Mouse (Mus musculus): Measurements from ENCODE around the gene Chad. TPM values are rescaled to one million over a fixed set of nuclear protein-coding genes. Genes with fewer than 3 reads are reported as not detected.

The Chad gene
- polyA plus RNA-seq, 1 experiment from 2014 or later = 17.3 TPM

DNA sequence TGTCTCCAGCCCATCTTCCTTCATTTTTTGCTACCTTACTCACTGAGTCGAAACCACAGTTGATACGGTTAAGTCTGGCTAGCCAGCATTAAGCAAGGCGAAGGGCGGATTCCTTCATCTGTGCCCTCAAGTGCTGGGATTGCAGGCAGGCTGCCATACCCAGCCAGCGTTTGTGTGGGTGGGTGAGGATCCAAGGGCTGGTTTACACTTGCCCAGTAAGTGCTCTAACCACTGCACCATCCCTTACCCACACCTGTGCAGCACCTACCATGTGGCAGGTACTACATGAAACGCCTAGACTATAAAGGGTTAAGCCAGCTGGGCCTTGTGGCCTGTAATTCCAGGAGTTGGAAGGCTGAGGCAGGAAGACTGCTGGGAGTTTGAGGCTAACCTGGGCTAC is 17.6 kb upstream of the Chad start:
- no peak overlapping the region for H3K4me3 ChIP-seq
- H3K9ac ChIP-seq = no peak overlapping the region
- no peaks in the 10 kb centered on the region for H3K9me3 ChIP-seq
- no peaks in the 10 kb centered on the region for H3K27me3 ChIP-seq
- H3K4me1 ChIP-seq = peaks cover 32% of the 10 kb centered on the region
- no peak overlapping the region for H3K4me2 ChIP-seq (replicated peaks)
- H3K36me3 ChIP-seq = peaks cover 11% of the 10 kb centered on the region
- 94% methylated on average over 6 of the region's 6 CpGs for WGBS
- no peak for ATAC-seq (ENCODE audit: low FRiP score, low read depth)
- H3K27ac ChIP-seq = no peak overlapping the region

DNA sequence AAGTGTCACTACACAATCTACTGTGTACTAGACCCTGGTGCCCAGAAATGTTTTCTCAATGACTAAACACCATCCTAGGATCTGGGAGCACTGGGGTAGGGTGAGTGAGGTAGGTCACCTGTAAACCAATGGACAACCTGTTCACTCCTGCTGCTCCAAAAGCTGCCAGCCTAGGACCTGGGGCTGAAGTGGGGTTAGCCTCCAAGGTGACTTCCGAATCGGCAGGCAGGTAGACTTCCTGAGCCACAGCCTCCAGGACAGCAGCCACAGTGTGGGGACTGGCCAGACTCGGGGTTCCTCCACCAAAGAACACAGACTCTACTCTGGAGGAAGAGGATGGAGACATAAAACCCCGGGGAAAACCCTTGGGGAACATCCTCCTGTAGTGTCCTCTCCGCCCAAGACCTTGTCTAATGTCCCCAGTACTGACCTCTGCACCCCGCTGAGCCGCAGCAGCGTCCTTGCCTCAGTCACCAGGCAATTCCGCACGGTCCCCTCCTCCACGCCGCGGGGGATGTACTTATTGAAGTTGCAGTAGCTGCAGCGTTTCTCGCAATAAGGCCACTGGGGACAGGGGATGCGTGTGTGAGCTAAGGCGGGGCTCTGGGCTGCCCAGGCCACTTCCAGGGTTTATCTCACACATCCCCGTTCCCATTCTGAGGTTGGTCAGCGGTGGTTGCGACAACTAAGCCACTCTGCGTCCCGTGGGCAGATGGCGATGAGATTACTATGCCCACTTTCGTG is 16.6 kb upstream of the Chad start:
- Histone ChIP-seq H3K4me3 (peak overlapping the region; percentile 55), H3K27me3 (no peaks in the 10 kb centered on the region), H3K27ac (peak overlapping the region; percentile 73; the same call in 1 of the 2 replicates), H3K9ac (peak overlapping the region; percentile 67), H3K4me2 (replicated peaks) (peak overlapping the region; percentile 93), H3K9me3 (no peaks in the 10 kb centered on the region), H3K4me1 (peaks cover 32% of the 10 kb centered on the region), H3K36me3 (peaks cover 7% of the 10 kb centered on the region; the same call in 1 of the 2 replicates)
- WGBS = 9% methylated on average over 24 of the region's 24 CpGs
- ATAC-seq (ENCODE audit: low FRiP score, low read depth) = peak; percentile 19

DNA sequence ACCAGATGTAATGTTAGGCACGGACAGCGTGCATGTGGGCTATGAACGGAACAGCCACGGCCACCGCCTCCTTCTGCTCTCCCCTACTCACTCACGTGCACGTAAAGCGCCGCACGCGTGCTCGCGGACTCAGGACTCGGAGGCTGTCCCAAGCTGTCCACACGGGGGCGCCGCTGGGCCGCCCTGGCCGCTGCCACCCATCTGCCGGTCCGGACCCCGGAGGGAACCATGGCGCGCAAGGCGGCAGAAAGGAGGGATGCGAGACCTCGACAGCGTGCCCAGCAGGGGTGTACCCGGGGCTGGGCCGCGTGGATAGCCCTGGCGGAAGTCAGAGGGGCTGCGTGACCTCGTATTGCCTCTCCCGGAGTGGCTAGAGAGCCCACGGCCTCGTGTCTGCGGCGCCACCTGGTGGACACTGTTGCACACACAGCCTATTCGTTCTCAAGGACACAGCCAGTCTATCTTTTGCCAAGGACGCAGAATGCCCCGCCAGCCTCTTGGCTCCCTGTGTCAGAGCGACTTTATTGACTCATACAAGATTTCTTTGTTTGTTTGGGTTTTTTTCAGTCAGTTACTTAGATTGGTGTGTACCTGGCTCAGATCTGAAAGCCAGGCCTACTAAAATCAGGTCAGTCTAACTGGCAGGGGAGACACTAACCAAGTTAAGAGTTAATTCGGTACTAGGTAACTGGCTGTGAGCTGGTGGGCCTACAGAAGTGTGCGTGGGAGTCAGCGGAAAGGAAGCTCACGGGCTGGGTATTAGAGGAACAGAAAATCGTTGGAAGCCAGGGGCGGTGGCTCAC is 15.8 kb upstream of the Chad start, which contains the start of gene Rsad1:
TSS of gene Rsad1 (minus strand) at position 368 of the 803 bp plus-strand sequence.
- H3K4me1 ChIP-seq = peaks cover 27% of the 10 kb centered on the region
- H3K9ac ChIP-seq = peak within 1 kb of the TSS; percentile 67
- WGBS = 4% methylated on average over 49 of the region's 49 CpGs
- no peaks in the 10 kb centered on the region for H3K27me3 ChIP-seq
- H3K4me2 ChIP-seq (replicated peaks) = peak within 1 kb of the TSS; percentile 93
- peak within 1 kb of the TSS; percentile 55 for H3K4me3 ChIP-seq
- ATAC-seq (ENCODE audit: low FRiP score, low read depth) = peak; percentile 89
- peak within 1 kb of the TSS; percentile 73; the same call in 1 of the 2 replicates for H3K27ac ChIP-seq
- no peaks in the 10 kb centered on the region for H3K9me3 ChIP-seq
- H3K36me3 ChIP-seq = peaks cover 5% of the 10 kb centered on the region; the same call in 1 of the 2 replicates

DNA sequence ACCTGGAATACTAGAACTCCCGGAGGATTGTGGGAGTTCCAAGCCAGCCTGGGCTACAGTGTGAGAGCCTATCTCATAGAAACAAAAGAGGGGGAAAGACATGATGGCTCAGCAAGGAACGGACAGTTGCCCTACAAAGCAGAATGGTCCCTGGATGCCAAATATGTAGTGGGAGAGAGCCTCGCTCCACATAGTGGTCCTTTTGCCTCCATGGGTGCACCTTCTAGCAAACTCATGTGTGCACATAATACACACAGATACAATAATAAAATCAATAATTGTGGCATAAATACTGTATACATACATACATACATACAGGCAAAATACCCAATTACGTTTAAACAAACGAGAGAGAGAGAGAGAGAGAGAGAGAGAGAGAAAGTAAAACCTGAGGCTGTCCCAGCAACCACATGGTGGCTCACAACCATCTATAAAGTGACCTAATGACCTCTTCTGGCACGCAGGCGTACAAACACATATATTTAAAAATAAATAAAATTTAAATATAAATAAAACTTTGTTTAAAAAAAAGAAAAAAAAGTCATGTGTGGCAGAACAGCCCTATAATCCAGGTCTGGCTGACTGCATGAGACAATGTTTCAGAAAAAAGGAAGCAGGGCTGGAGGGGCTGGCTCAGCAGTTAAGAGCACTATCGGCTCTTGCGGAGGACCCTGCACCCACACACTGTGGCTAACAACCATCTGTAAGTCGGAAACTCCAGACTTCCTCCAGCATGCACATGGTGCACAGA is 15.0 kb upstream of the Chad start:
- peaks cover 21% of the 10 kb centered on the region for H3K4me1 ChIP-seq
- no peaks in the 10 kb centered on the region for H3K27me3 ChIP-seq
- H3K4me3 ChIP-seq = no peak overlapping the region
- H3K4me2 ChIP-seq (replicated peaks) = peak overlapping the region; percentile 93; the same call in 1 of the 2 replicates
- 73% methylated on average over 10 of the region's 10 CpGs for WGBS
- no peak for ATAC-seq (ENCODE audit: low FRiP score, low read depth)
- no peak overlapping the region; the same call in 1 of the 2 replicates for H3K27ac ChIP-seq
- H3K9me3 ChIP-seq = no peaks in the 10 kb centered on the region
- no peak overlapping the region for H3K9ac ChIP-seq
- H3K36me3 ChIP-seq = peaks cover 5% of the 10 kb centered on the region; the same call in 1 of the 2 replicates

DNA sequence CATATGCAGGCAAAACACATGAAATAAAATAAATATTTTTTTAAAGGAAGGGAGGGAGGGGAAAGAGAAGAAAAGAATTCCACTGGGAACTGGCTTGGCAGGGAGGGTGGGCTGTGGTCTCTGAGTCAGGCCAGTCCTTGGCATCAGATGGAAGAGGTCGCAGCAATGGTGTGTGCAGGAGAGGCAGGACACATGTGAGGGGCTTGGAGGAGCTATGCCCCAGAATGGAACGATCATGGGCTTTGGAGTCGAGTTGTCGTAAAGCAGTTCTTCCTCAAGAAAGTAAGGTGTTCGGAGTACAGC is 14.5 kb upstream of the Chad start:
- no peak overlapping the region for H3K9ac ChIP-seq
- no peak overlapping the region for H3K4me2 ChIP-seq (replicated peaks)
- peaks cover 21% of the 10 kb centered on the region for H3K4me1 ChIP-seq
- no peak for ATAC-seq (ENCODE audit: low FRiP score, low read depth)
- peaks cover 10% of the 10 kb centered on the region for H3K36me3 ChIP-seq
- peak overlapping the region; percentile 28; the same call in 1 of the 2 replicates for H3K27ac ChIP-seq
- H3K9me3 ChIP-seq = no peaks in the 10 kb centered on the region
- no peaks in the 10 kb centered on the region for H3K27me3 ChIP-seq
- H3K4me3 ChIP-seq = no peak overlapping the region
- 75% methylated on average over 5 of the region's 5 CpGs for WGBS

DNA sequence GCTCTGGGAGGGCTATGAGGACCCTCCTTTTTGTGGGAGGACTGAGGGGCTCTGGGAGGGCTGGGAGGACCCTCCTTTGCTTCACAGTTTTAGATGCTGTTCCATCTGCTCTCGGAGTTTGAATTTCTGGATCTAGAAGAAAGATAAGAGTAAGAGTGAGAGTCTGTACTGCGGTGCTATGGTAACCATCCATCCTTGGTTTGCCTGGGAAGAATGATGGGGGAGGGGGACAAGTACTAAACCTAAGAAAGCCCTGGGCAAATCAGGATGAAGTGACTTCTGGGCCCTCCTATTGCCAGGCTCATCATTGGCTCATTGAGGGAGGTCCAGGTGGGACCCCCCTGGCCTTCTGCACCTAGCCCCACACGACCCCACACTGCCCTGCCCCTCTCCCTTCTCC is 6.6 kb upstream of the Chad start:
- Histone ChIP-seq H3K4me2 (replicated peaks) (no peak overlapping the region), H3K36me3 (peaks cover 29% of the 10 kb centered on the region), H3K27ac (no peak overlapping the region), H3K9me3 (no peaks in the 10 kb centered on the region), H3K4me3 (no peak overlapping the region), H3K4me1 (no peaks in the 10 kb centered on the region), H3K9ac (no peak overlapping the region), H3K27me3 (no peaks in the 10 kb centered on the region)
- WGBS = 74% methylated on average over 3 of the region's 3 CpGs
- ATAC-seq (ENCODE audit: low FRiP score, low read depth) = no peak

DNA sequence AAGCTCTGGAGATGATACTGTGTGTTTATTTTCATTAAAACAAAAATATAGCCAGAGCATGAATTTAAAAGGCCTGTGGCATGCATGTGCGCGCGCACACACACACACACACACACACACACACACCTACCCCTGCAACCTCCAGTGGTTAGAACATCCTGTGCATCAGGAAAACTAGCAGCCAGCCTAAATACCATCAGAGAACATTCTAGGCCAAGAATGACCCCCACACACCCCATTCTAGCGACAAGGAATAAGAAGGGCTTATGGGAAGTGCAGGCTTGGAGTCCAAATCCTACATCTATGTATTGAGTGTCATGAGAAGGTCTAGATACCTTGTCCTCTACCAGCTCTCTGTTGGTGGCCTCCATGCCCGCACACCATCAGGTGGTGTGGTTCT is 1.5 kb upstream of the Chad start:
- H3K4me2 ChIP-seq (replicated peaks) = peak overlapping the region; percentile 61; the same call in 1 of the 2 replicates
- H3K4me3 ChIP-seq = no peak overlapping the region; the same call in 1 of the 2 replicates
- H3K36me3 ChIP-seq = peaks cover 19% of the 10 kb centered on the region
- peaks cover 32% of the 10 kb centered on the region for H3K27me3 ChIP-seq
- no peaks in the 10 kb centered on the region for H3K9me3 ChIP-seq
- no peak overlapping the region for H3K9ac ChIP-seq
- H3K4me1 ChIP-seq = peaks cover 28% of the 10 kb centered on the region
- ATAC-seq (ENCODE audit: low FRiP score, low read depth) = no peak
- H3K27ac ChIP-seq = no peak overlapping the region
- WGBS = 97% methylated on average over 5 of the region's 5 CpGs

DNA sequence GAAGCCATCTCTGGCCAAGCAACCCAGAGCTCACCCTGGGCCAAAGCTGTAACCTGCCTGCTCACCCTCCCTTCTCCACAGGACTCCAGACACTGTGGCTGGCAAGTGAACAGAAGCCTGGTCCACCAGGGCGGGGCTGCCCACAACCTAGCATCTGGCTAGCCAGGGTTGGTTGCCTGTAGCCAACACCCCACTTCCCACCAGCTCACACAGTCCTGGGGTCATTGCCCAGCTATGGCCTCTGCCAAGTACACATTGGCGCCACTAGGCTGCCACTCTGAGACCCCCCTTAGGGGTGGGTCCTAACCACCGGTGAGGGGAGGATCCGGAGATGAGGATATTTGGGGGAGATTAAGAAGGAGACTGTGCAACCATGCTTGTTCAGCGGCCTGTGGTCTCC is 1.0 kb upstream of the Chad start:
- Histone ChIP-seq H3K27ac (peak overlapping the region; percentile 70; the same call in 1 of the 2 replicates), H3K9me3 (no peaks in the 10 kb centered on the region), H3K9ac (peak overlapping the region; percentile 54), H3K36me3 (peaks cover 19% of the 10 kb centered on the region), H3K4me2 (replicated peaks) (peak overlapping the region; percentile 61), H3K4me3 (peak overlapping the region; percentile 32), H3K27me3 (peaks cover 32% of the 10 kb centered on the region), H3K4me1 (peaks cover 28% of the 10 kb centered on the region)
- ATAC-seq (ENCODE audit: low FRiP score, low read depth) = no peak; the same call in 1 of the 2 replicates
- WGBS = 45% methylated on average over 5 of the region's 5 CpGs

DNA sequence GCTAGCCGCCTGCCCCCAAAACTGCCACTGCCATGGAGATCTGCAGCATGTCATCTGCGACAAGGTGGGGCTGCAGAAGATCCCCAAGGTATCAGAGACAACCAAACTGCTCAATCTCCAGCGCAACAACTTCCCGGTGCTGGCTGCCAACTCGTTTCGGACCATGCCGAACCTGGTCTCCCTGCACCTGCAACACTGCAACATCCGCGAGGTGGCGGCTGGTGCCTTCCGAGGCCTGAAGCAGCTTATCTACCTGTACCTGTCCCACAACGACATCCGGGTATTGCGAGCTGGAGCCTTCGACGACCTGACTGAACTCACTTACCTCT is 268 bp downstream of the Chad start:
- WGBS = 13% methylated on average over 16 of the region's 16 CpGs
- peak overlapping the region; percentile 32 for H3K4me3 ChIP-seq
- H3K4me1 ChIP-seq = peaks cover 28% of the 10 kb centered on the region
- H3K36me3 ChIP-seq = peaks cover 20% of the 10 kb centered on the region
- H3K4me2 ChIP-seq (replicated peaks) = peak overlapping the region; percentile 61
- H3K9me3 ChIP-seq = no peaks in the 10 kb centered on the region
- no peak for ATAC-seq (ENCODE audit: low FRiP score, low read depth)
- H3K9ac ChIP-seq = peak overlapping the region; percentile 54
- peaks cover 32% of the 10 kb centered on the region for H3K27me3 ChIP-seq
- H3K27ac ChIP-seq = peak overlapping the region; percentile 70; the same call in 1 of the 2 replicates

DNA sequence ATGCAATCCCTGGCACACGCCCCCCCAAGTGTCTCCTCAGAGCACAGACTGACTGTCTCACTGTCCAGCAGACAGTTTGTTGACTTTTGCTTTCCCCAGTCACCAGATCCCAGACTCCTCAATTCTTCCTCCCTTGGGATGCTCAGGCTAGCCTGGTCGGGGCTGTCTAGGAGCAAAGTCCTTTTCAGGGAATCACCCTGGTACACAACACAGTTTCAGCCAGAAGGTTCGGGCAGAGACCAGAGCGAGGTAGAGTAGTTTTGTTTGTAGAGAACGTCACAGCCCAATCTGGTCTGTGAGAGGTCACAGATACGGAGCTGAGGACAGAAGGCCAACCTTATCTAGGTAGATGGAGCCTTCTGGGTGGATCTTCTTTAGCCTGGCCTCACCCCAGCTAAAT is 1.7 kb downstream of the Chad start:
- H3K9me3 ChIP-seq = no peaks in the 10 kb centered on the region
- H3K27me3 ChIP-seq = peaks cover 32% of the 10 kb centered on the region
- no peak for ATAC-seq (ENCODE audit: low FRiP score, low read depth)
- H3K36me3 ChIP-seq = peaks cover 33% of the 10 kb centered on the region
- peak overlapping the region; percentile 61 for H3K4me2 ChIP-seq (replicated peaks)
- peak overlapping the region; percentile 32 for H3K4me3 ChIP-seq
- peaks cover 28% of the 10 kb centered on the region for H3K4me1 ChIP-seq
- H3K27ac ChIP-seq = peak overlapping the region; percentile 53; the same call in 1 of the 2 replicates
- 79% methylated on average over 6 of the region's 6 CpGs for WGBS
- H3K9ac ChIP-seq = no peak overlapping the region

DNA sequence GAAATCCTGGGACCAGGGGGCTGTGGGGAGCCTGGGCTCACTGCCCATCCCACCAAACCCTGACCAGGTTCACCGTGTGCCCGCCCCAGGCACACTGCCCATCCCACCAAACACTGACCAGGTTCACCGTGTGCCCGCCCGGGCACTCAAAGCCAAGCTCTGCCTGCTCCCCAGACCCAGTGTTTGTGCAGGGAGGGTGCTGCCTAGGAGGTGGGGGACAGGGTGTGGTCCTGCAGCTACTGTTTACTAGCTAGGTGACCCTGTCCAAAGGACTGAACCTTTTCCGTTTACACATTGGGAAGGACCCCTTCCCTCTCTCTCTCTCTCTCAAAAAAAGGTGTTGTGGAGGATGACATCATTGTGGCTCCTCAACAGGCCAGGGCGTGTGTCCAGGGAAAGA is 2.5 kb downstream of the Chad start:
- H3K9ac ChIP-seq = no peak overlapping the region
- H3K9me3 ChIP-seq = no peaks in the 10 kb centered on the region
- peaks cover 28% of the 10 kb centered on the region for H3K4me1 ChIP-seq
- H3K4me3 ChIP-seq = no peak overlapping the region
- no peak for ATAC-seq (ENCODE audit: low FRiP score, low read depth)
- peak overlapping the region; percentile 61 for H3K4me2 ChIP-seq (replicated peaks)
- peaks cover 38% of the 10 kb centered on the region for H3K36me3 ChIP-seq
- 91% methylated on average over 7 of the region's 7 CpGs for WGBS
- peaks cover 32% of the 10 kb centered on the region for H3K27me3 ChIP-seq
- no peak overlapping the region for H3K27ac ChIP-seq

DNA sequence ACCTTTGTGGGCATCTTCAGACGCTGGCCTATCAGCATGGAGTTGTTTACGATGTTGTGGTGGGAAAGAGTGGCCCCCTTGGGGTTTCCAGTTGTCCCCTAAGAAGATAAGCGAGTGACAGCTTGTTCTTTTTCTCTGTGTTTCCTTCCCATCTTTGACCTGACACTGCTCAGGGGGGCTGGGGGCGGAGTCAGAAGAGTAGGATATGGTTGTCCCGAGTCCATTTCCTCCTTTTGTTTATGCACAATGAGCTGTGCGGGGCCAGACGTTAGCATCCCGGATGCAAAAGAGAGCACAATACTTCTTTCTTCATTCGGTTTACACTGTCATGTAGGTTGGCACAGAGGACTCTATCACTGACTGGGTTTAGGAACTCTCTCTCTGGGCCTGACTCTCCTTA is 5.8 kb downstream of the Chad start:
- Histone ChIP-seq H3K9ac (no peak overlapping the region), H3K27me3 (peaks cover 10% of the 10 kb centered on the region), H3K4me2 (replicated peaks) (no peak overlapping the region), H3K4me1 (peaks cover 7% of the 10 kb centered on the region), H3K9me3 (no peaks in the 10 kb centered on the region), H3K4me3 (no peak overlapping the region), H3K36me3 (peaks cover 40% of the 10 kb centered on the region), H3K27ac (no peak overlapping the region; the same call in 1 of the 2 replicates)
- no peak for ATAC-seq (ENCODE audit: low FRiP score, low read depth)
- WGBS = 73% methylated on average over 9 of the region's 9 CpGs

All from limb, embryonic 13.5 days (tissue).